Mouse (Mus musculus) layer of hippocampus, postnatal 14 days (tissue): ENCODE results near the gene Smad1. TPM values are rescaled to one million over a fixed set of nuclear protein-coding genes. Genes with fewer than 3 reads are reported as not detected.
A peak's percentile ranks its signal among the peaks of the same experiment; 100 is the strongest.

Experiments
- DNase-seq, 2 experiments: peaks; one replicate each; pipeline ENCODE4 v3.0.0; 2021 to 2022; ENCODE audit warnings: low spot score in 2 of 2, mixed read lengths in 1 of 2
- total RNA-seq, 2 experiments: library from RNA; stranded (reverse); gene quantifications; 2 replicates each; pipeline ENCODE4 v1.2.3; 2021

Gene Smad1
- total RNA-seq, 2 experiments from 2014 or later, result 25.9 to 29.2 TPM

DNA sequence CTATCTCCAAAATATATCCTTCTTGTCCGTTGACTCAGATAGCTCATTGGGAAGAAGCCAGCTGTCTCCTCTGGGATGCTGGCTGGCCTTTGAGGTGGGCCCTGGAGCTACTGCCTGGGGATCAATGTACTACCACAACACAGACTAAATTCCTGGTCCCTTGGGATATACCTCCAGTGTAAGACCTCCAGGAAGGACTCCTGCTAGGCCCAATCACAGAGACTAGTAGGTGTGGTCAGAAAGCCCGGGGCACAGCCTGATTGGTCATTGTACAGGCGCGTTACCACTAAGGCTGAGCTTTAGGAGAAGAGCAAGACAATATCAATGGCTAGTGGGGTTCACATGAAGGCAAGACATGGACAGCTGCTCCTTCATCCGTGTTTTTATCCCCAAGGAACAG, 93.4 kb downstream of the Smad1 start:
- no peak for DNase-seq

DNA sequence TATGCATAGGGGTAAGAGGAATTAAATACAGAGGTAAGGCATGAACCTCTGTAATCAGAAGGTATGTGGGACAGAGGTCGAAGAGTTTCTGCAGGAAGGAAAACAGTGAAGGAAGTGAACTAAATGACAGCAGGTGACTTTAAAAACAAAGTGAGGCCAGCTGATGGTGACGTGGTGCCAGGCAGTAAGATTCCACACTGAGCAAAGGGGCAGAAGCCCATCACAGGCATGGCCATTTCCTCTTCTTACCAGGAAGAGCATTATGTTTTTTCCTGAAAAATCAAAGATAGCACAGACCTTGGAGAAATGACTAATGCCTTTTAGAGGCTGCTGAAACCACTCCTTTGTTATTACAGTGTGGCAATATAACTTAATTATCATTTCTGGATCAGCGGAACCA, 97.8 kb downstream of the Smad1 start:
- no peak for DNase-seq

- no peak for DNase-seq
These were observed 99.6 kb downstream of the Smad1 start for GRCm38 (mm10) chr8:79299704-79300103.

DNA sequence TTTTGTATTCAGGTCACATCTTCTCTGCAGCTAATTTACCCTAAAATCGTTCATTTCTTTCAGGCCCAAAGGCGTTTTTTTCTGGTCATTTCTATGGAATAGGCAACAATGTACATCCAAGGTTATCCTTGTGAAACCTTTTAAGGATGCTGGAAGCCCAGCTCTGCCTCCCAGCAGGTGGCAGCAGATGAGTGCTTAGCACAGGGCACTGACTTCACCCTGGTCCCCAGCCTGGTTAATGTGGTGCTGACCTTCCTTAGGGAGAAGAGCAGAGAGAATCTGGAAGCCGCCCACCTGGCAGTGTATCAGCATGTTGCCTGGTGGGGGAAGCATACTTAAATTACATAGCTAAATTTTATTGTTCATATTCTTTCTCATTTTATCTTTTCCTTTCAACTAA, 101.6 kb downstream of the Smad1 start:
- DNase-seq, result peak; percentile 43 to 69

DNA sequence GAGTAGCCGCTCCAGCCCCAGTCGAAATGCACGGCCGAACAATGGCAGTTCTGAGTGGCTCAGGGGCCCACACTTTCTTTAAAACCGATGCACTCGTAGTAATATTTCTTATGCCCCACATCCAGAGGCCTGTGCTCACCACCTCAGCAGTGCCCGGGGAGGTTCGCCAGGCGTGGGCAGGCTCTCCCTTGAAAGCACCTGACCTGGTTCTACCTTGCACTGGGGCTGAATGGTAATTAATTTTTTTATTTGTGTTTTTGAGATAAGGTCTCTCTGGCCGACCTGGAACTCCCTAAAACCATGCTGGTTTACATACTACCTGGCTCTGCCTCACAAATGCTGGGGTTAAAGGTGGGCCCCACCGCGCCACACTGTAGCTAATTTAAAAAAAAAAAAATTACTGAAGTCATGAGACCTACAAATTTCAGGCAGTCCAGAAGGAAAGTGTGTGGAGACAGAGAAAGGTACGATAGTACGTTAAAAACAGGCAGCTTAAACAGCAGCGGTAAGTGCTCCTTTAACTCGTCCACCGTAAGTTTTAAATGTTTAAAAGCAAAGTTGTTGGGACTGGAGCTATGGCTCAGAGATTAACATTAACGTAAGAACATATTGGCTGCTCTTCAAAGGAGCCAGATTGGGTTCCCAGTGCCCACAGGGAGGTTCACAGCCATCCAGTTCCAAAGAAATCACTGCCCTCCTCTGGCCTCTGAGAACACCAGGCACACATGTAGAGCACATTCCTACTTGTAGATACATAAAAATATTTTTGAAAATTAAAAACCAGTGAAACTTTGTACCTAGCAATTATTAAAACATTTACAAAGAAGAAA, 103.8 kb downstream of the Smad1 start:
- no peak for DNase-seq

- DNase-seq, result peak; percentile 95 to 96
These were observed 104.6 kb downstream of the Smad1 start, which contains the start of gene Mmaa for GRCm38 (mm10) chr8:79294610-79295275. Mmaa (minus strand) TSS chr8:79294937.

DNA sequence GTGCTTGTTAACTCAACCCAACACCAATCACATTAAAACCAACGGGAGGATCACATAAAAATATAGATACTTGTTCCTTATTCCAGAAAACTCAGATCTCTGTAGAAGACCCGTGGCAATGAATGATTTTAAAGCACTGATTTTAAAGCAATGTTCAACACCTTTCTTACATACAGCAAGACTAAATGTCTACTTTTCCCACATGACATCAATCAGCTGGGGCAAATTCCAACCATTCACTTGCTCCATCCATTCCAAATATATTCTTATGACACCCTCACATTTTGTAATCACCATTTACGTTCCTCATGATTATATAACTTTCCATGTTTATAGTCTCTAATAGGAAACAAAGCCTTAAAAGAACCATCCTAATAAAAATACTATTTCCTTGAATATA, 105.5 kb downstream of the Smad1 start:
- DNase-seq, result no peak

- DNase-seq, result no peak
These were observed 106.5 kb downstream of the Smad1 start for GRCm38 (mm10) chr8:79292712-79293264.

- no peak for DNase-seq
These were observed 109.7 kb downstream of the Smad1 start for GRCm38 (mm10) chr8:79289592-79289991.

DNA sequence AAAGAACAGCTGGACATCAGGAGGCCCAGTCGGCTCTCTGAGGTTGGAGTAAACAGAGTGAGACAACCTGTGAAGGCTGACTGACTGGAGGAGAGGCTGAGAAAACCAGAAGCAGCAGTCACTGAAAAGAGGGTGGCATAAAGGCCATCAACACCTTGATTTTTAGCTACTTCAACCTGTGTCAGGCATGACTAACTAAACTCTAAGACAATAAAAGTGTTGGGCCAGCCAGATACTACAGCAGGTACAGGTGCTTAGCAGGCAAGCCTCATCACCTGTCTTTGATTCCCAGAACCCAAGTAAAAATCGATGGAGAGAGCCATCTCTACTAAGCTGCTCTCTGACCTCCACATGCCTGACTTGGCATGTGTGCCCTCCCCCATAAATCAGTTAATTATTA, 110.6 kb downstream of the Smad1 start:
- no peak for DNase-seq

Other genes with a start within 250 kb of the Smad1 start
- gene 1700011L22Rik, start 150.9 kb downstream of the Smad1 start, total RNA-seq, result not detected
- gene Mmaa, start 104.6 kb downstream of the Smad1 start, total RNA-seq, result 10 to 100 TPM; 18.7 to 20.0 TPM
- 10 to 100 TPM; 40.0 to 45.1 TPM for gene Otud4, start 240.1 kb upstream of the Smad1 start, total RNA-seq